Mouse (Mus musculus): ENCODE measurements at regions not wholly inside any gene's neighbourhood (a gene's known extent, or its start where the extent isn't known, plus 50 kb on each side); places are given as distances from the start of the nearest gene placed in this dataset.

DNA sequence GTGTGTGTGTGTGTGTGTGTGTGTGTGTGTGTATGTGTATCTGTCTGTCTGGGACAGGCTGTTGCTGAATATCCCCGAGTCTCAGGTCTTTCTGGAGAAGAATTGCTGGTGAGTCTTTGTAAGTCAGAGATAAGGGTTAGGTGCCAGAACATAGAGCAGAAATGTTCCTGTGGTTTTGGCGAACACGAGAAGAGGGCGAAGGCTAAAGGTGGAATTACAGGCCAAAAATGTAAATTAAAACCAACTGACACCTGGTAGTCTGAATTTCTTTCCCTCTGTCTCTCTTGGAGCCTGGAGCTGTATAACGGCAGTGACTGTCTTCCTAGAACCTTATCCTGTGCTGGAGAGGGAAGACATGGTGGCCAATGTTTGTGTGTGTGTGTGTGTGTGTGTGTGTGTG lies 120.5 kb upstream of the Slc22a23 start:
- Histone ChIP-seq H3K9ac (replicated peaks; ENCODE audit: low read length) (no peak overlapping the region), H3K27me3 (ENCODE audit: insufficient read depth, low read length) (no peaks in the 10 kb centered on the region), H3K4me2 (replicated peaks; ENCODE audit: low read depth, low read length) (no peak overlapping the region), H3K36me3 (ENCODE audit: insufficient read depth, low read length) (no peaks in the 10 kb centered on the region), H3K4me3 (ENCODE audit: low read length) (no peak overlapping the region), H3K9me3 (ENCODE audit: low read length) (no peaks in the 10 kb centered on the region), H3K4me1 (ENCODE audit: insufficient read depth, low read length) (peaks cover 10% of the 10 kb centered on the region), H3K27ac (ENCODE audit: low read length) (no peak overlapping the region)
- 49% methylated on average over 5 of the region's 5 CpGs for WGBS
- ATAC-seq (ENCODE audit: low FRiP score, low TSS enrichment) = no peak

DNA sequence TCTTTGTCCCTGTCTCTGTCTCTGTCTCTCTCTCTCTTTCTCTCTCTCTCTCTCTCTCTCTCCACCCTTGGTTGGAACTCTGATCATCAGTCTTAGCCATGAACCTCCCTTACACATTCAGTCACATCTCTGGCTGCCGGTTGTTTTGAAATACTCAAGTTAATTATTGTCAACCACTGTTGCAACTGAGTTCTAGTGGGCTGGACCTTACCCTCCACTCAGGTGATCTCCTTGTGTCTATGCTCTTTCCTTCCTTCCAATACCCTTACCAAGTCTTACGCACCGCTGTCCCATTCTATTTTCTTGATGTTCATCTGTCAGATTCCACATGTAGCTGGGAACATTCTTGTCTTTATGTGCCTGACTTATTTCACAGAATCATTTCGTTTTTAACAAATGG lies 119.2 kb upstream of the Slc22a23 start:
- ATAC-seq (ENCODE audit: low FRiP score, low TSS enrichment) = peak; percentile 58; the same call in 1 of the 2 replicates
- no peak overlapping the region for H3K9ac ChIP-seq (replicated peaks; ENCODE audit: low read length)
- no peak overlapping the region for H3K4me3 ChIP-seq (ENCODE audit: low read length)
- no peaks in the 10 kb centered on the region for H3K27me3 ChIP-seq (ENCODE audit: insufficient read depth, low read length)
- H3K36me3 ChIP-seq (ENCODE audit: insufficient read depth, low read length) = no peaks in the 10 kb centered on the region
- WGBS = 84% methylated on average over 4 of the region's 4 CpGs
- H3K27ac ChIP-seq (ENCODE audit: low read length) = no peak overlapping the region
- H3K4me2 ChIP-seq (replicated peaks; ENCODE audit: low read depth, low read length) = no peak overlapping the region
- H3K4me1 ChIP-seq (ENCODE audit: insufficient read depth, low read length) = peaks cover 10% of the 10 kb centered on the region
- H3K9me3 ChIP-seq (ENCODE audit: low read length) = no peaks in the 10 kb centered on the region

DNA sequence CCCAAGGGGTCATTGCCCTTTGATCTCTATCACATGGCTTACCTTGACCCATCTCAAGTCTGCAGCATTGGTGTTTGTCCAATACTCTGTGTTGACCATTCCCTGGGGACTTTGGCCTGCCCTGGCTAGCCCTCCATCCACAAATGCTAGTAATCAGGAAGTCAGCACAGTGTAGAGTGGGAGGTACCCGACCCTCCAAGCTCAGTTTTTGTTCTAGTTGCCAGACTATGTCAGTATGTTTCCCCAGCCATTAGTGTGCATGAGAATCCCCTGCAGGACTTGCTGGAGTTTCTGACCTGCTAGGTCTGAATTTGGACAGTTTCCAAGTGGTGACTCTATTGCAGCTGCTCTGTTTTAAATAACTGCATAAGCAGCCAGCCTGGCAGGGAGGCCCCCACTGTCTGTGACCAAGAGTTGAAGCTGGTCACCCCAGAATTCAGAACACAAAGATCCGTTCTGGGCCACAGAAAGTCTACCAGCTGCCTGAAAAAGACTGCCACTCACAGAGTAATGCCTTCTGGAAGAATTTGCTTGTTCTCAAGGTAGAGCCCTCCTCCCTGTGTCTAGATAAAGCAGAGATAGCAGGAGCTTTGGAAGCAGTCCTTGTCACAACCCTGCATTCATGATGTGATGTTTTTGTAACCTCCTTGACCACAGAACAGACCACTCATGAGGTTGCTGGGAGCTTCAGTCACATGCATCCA lies 118.0 kb upstream of the Slc22a23 start:
- H3K4me2 ChIP-seq (replicated peaks; ENCODE audit: low read depth, low read length) = no peak overlapping the region
- H3K9ac ChIP-seq (replicated peaks; ENCODE audit: low read length) = no peak overlapping the region
- 42% methylated on average over 2 of the region's 2 CpGs for WGBS
- no peaks in the 10 kb centered on the region for H3K36me3 ChIP-seq (ENCODE audit: insufficient read depth, low read length)
- no peak overlapping the region for H3K27ac ChIP-seq (ENCODE audit: low read length)
- peaks cover 10% of the 10 kb centered on the region for H3K4me1 ChIP-seq (ENCODE audit: insufficient read depth, low read length)
- H3K9me3 ChIP-seq (ENCODE audit: low read length) = no peaks in the 10 kb centered on the region
- ATAC-seq (ENCODE audit: low FRiP score, low TSS enrichment) = peak; percentile 76; the same call in 1 of the 2 replicates
- H3K27me3 ChIP-seq (ENCODE audit: insufficient read depth, low read length) = no peaks in the 10 kb centered on the region
- no peak overlapping the region for H3K4me3 ChIP-seq (ENCODE audit: low read length)

DNA sequence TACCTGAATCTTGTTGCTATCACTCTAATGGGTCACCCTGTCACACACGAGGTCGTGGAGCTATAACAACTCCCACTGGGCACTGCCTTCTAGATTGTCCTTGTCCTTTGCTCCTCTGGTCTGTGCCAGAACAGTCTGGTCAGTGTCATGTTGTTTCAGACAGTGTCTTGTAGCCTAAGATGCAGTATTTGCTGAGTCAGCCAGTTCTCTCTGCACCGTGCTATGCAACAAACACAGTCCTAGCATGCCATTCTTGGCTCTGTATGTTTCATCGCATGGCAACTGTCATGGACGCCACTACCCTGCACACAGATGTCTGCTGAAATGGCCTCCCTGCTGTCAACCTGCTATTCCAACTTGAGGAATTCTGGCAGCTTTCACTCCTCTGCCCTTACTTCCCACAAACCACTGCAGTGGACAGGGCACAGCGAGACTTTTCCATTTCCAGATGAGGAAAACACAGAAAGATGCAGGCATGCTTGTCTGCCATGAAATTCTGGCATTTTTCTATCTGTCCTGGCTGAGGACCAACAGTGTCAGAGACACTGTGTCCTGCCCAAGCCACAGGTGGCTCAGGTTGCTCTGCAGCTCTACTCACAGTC lies 117.3 kb upstream of the Slc22a23 start:
- Histone ChIP-seq H3K36me3 (ENCODE audit: insufficient read depth, low read length) (no peaks in the 10 kb centered on the region), H3K4me3 (ENCODE audit: low read length) (no peak overlapping the region), H3K4me2 (replicated peaks; ENCODE audit: low read depth, low read length) (no peak overlapping the region), H3K27ac (ENCODE audit: low read length) (no peak overlapping the region), H3K9ac (replicated peaks; ENCODE audit: low read length) (no peak overlapping the region), H3K27me3 (ENCODE audit: insufficient read depth, low read length) (no peaks in the 10 kb centered on the region), H3K9me3 (ENCODE audit: low read length) (no peaks in the 10 kb centered on the region), H3K4me1 (ENCODE audit: insufficient read depth, low read length) (peaks cover 10% of the 10 kb centered on the region)
- no peak for ATAC-seq (ENCODE audit: low FRiP score, low TSS enrichment)
- 76% methylated on average over 6 of the region's 6 CpGs for WGBS

DNA sequence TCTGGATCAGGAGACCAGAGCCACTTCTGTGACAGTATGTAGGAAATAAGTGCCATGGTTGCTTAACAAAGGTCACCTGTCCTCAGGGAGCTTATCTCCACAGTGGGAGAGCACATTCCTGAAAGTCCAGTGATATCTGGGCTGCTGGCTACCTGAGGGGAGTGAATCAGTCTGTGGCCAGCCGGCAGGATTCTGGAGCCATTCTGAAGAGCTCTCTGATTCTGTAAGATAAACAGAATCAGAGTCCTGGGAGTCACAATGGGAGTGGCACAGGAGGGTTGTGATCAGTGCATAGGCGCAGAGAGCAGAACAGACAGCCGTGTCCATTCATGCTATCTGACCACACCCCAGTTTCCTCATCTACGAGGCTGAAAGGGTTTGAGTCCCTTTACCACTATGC lies 116.0 kb upstream of the Slc22a23 start:
- Histone ChIP-seq H3K9me3 (ENCODE audit: low read length) (no peaks in the 10 kb centered on the region), H3K27me3 (ENCODE audit: insufficient read depth, low read length) (no peaks in the 10 kb centered on the region), H3K27ac (ENCODE audit: low read length) (no peak overlapping the region), H3K4me1 (ENCODE audit: insufficient read depth, low read length) (peaks cover 10% of the 10 kb centered on the region), H3K9ac (replicated peaks; ENCODE audit: low read length) (no peak overlapping the region), H3K36me3 (ENCODE audit: insufficient read depth, low read length) (no peaks in the 10 kb centered on the region), H3K4me3 (ENCODE audit: low read length) (no peak overlapping the region), H3K4me2 (replicated peaks; ENCODE audit: low read depth, low read length) (no peak overlapping the region)
- ATAC-seq (ENCODE audit: low FRiP score, low TSS enrichment) = no peak
- 73% methylated on average over 4 of the region's 4 CpGs for WGBS

DNA sequence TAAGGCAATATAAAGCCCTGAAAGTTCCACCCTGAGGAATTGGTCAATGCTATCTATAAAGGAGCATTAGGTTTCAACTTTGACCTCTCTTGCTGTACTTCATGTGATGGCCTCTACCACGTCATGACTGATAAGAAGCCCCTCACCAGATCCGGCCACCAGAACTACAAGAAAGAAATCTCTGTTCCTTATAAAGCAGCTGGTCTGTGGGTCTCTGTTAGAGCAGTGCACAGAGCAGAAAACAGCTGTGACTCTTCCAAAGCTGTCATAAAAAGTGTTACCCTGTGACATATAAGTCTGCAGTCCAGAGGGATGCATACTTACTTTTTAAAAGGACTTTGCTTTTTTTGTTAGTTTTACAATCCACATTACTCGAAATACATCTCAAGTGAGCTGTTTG lies 111.1 kb upstream of the Slc22a23 start:
- H3K4me3 ChIP-seq (ENCODE audit: low read length) = no peak overlapping the region
- H3K4me1 ChIP-seq (ENCODE audit: insufficient read depth, low read length) = no peaks in the 10 kb centered on the region
- H3K27me3 ChIP-seq (ENCODE audit: insufficient read depth, low read length) = no peaks in the 10 kb centered on the region
- 49% methylated on average over 3 of the region's 3 CpGs for WGBS
- H3K27ac ChIP-seq (ENCODE audit: low read length) = no peak overlapping the region
- no peak overlapping the region for H3K9ac ChIP-seq (replicated peaks; ENCODE audit: low read length)
- H3K9me3 ChIP-seq (ENCODE audit: low read length) = no peaks in the 10 kb centered on the region
- no peaks in the 10 kb centered on the region for H3K36me3 ChIP-seq (ENCODE audit: insufficient read depth, low read length)
- H3K4me2 ChIP-seq (replicated peaks; ENCODE audit: low read depth, low read length) = no peak overlapping the region
- ATAC-seq (ENCODE audit: low FRiP score, low TSS enrichment) = peak; percentile 65

DNA sequence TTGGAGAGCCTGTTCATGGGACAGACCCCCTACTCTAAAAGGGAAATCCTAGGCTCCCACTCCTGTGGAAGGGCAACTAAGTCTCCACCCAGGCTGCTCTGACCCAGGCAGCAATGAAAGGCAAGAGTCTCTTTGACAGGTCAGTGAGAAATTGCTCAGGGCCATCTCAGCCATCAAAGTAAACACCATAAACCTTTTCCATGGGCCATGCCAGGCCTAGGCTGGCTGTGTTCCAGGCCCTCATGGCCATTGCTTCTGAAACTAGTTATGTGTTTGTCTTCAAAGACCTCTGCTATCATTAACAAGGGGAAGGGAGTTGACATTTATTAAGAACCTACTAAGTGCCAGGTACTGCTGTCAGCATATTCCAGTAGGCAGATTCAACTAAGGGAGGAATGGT lies 101.8 kb upstream of the Slc22a23 start:
- Histone ChIP-seq H3K27ac (ENCODE audit: low read length) (no peak overlapping the region), H3K4me1 (ENCODE audit: insufficient read depth, low read length) (no peaks in the 10 kb centered on the region), H3K27me3 (ENCODE audit: insufficient read depth, low read length) (no peaks in the 10 kb centered on the region), H3K36me3 (ENCODE audit: insufficient read depth, low read length) (no peaks in the 10 kb centered on the region), H3K9me3 (ENCODE audit: low read length) (no peaks in the 10 kb centered on the region), H3K4me3 (ENCODE audit: low read length) (no peak overlapping the region), H3K4me2 (replicated peaks; ENCODE audit: low read depth, low read length) (no peak overlapping the region), H3K9ac (replicated peaks; ENCODE audit: low read length) (no peak overlapping the region)
- ATAC-seq (ENCODE audit: low FRiP score, low TSS enrichment) = no peak

DNA sequence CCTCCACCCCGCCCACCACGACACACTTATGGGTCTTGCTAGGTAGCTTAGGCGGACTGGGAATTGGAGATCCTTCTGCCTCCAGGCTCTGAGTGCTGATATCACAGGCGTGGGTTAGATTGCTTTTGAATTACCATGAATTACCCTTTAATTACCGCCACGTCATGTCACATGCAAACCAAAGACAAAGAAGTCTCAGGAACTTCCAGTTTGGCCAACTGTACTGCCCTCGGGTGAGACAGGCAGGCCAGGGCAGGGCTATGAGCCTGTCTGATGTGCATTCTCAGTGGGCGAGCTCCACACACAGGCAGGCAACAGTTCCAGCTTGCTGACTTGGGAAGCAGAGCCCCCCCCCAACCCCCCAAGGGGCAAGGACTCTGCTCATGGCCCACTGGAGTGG lies 101.3 kb upstream of the Slc22a23 start:
- Histone ChIP-seq H3K4me2 (replicated peaks; ENCODE audit: low read depth, low read length) (no peak overlapping the region), H3K27ac (ENCODE audit: low read length) (no peak overlapping the region), H3K9ac (replicated peaks; ENCODE audit: low read length) (no peak overlapping the region), H3K9me3 (ENCODE audit: low read length) (no peaks in the 10 kb centered on the region), H3K4me1 (ENCODE audit: insufficient read depth, low read length) (no peaks in the 10 kb centered on the region), H3K36me3 (ENCODE audit: insufficient read depth, low read length) (no peaks in the 10 kb centered on the region), H3K4me3 (ENCODE audit: low read length) (no peak overlapping the region), H3K27me3 (ENCODE audit: insufficient read depth, low read length) (no peaks in the 10 kb centered on the region)
- ATAC-seq (ENCODE audit: low FRiP score, low TSS enrichment) = no peak
- WGBS = 71% methylated on average over 8 of the region's 8 CpGs

DNA sequence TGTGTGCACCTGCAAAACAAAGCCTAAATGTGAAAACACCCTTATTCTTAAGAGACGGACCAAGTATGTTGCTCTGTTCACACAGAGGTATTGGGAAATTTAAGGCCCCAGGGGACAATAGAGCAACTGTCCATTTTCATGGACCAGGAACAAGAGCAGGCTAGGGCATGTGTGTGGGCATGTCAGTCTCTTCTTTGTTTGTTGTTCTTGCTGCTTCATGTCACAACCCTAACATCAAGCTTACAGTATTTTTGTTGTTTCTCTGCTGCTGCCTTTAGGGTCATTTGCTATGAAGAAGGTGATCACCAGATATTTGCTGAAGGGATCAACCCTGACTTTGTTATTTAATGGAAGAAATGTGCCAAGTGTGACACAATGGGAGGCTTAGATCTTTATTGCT lies 96.4 kb upstream of the Slc22a23 start:
- no peak overlapping the region for H3K9ac ChIP-seq (replicated peaks; ENCODE audit: low read length)
- H3K4me1 ChIP-seq (ENCODE audit: insufficient read depth, low read length) = no peaks in the 10 kb centered on the region
- no peak overlapping the region for H3K27ac ChIP-seq (ENCODE audit: low read length)
- ATAC-seq (ENCODE audit: low FRiP score, low TSS enrichment) = no peak
- no peaks in the 10 kb centered on the region for H3K36me3 ChIP-seq (ENCODE audit: insufficient read depth, low read length)
- no peak overlapping the region for H3K4me3 ChIP-seq (ENCODE audit: low read length)
- WGBS = 39% methylated on average over 1 of the region's 1 CpGs
- no peaks in the 10 kb centered on the region for H3K9me3 ChIP-seq (ENCODE audit: low read length)
- H3K27me3 ChIP-seq (ENCODE audit: insufficient read depth, low read length) = no peaks in the 10 kb centered on the region
- H3K4me2 ChIP-seq (replicated peaks; ENCODE audit: low read depth, low read length) = no peak overlapping the region

DNA sequence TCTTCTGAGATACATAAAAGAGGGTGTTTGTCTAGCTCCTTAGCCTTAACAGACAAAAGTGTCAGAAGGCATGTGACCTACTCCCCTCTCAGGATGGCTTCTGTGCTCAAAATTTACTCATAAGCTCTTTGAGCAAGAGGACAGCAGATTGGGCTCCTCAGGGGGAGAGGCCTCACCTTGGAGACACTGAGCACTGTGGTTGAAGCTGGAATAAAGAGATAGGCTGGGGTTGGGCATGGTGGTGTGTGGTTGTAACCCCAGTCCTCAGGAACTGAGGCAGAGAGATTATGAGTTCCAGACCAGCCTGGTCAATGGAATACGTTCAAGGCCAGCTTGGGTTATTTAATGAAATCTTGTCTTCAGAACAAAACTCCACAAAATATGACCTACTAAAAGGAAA lies 82.5 kb upstream of the Slc22a23 start:
- Histone ChIP-seq H3K9me3 (ENCODE audit: low read length) (no peaks in the 10 kb centered on the region), H3K27ac (ENCODE audit: low read length) (no peak overlapping the region), H3K4me3 (ENCODE audit: low read length) (no peak overlapping the region), H3K4me2 (replicated peaks; ENCODE audit: low read depth, low read length) (no peak overlapping the region), H3K27me3 (ENCODE audit: insufficient read depth, low read length) (no peaks in the 10 kb centered on the region), H3K9ac (replicated peaks; ENCODE audit: low read length) (no peak overlapping the region), H3K4me1 (ENCODE audit: insufficient read depth, low read length) (no peaks in the 10 kb centered on the region), H3K36me3 (ENCODE audit: insufficient read depth, low read length) (no peaks in the 10 kb centered on the region)
- ATAC-seq (ENCODE audit: low FRiP score, low TSS enrichment) = no peak
- 92% methylated on average over 1 of the region's 1 CpGs for WGBS
